Mouse (Mus musculus): Measurements from ENCODE around the gene 5730596B20Rik. TPM values are rescaled to one million over a fixed set of nuclear protein-coding genes. Genes with fewer than 3 reads are reported as not detected.
A peak's percentile ranks its signal among the peaks of the same experiment; 100 is the strongest.

The 5730596B20Rik gene
- total RNA-seq, 2 experiments from 2014 or later = 0.27 to 0.94 TPM

- DNase-seq = peak; percentile 75
These were observed 1.4 kb upstream of the 5730596B20Rik start for GRCm38 (mm10) chr6:52175864-52176263.

GRCm38 (mm10) chr6:52176391-52176790, 907 bp upstream of the 5730596B20Rik start:
- DNase-seq = no peak

- DNase-seq = peak; percentile 2
These were observed 508 bp downstream of the 5730596B20Rik start for GRCm38 (mm10) chr6:52177806-52178205.

GRCm38 (mm10) chr6:52178918-52179665, 1.8 kb downstream of the 5730596B20Rik start:
- DNase-seq = peak; percentile 15

GRCm38 (mm10) chr6:52179690-52180089, 2.4 kb downstream of the 5730596B20Rik start:
- DNase-seq = no peak

GRCm38 (mm10) chr6:52180213-52180710, 3.0 kb downstream of the 5730596B20Rik start:
- no peak for DNase-seq

GRCm38 (mm10) chr6:52180726-52181125, 3.4 kb downstream of the 5730596B20Rik start:
- DNase-seq = no peak

- DNase-seq = no peak
These were observed 4.7 kb downstream of the 5730596B20Rik start for GRCm38 (mm10) chr6:52182030-52182429.

GRCm38 (mm10) chr6:52182793-52183192, 5.5 kb downstream of the 5730596B20Rik start:
- DNase-seq = no peak

GRCm38 (mm10) chr6:52183311-52184080, 6.2 kb downstream of the 5730596B20Rik start:
- DNase-seq = peak; percentile 48

- DNase-seq = peak; percentile 47
These were observed 7.4 kb downstream of the 5730596B20Rik start for GRCm38 (mm10) chr6:52184668-52185067.

- peak; percentile 61 for DNase-seq
These were observed 7.9 kb downstream of the 5730596B20Rik start for GRCm38 (mm10) chr6:52185222-52185621.

GRCm38 (mm10) chr6:52185834-52186233, 8.5 kb downstream of the 5730596B20Rik start:
- DNase-seq = no peak

- no peak for DNase-seq
These were observed 9.2 kb downstream of the 5730596B20Rik start for GRCm38 (mm10) chr6:52186500-52186899.

GRCm38 (mm10) chr6:52189172-52189591, 11.9 kb downstream of the 5730596B20Rik start:
- DNase-seq = peak; percentile 59

- no peak for DNase-seq
These were observed 12.6 kb downstream of the 5730596B20Rik start for GRCm38 (mm10) chr6:52189909-52190308.

GRCm38 (mm10) chr6:52190410-52190809, 13.1 kb downstream of the 5730596B20Rik start:
- DNase-seq = peak; percentile 50

- peak; percentile 48 for DNase-seq
These were observed 13.9 kb downstream of the 5730596B20Rik start, which contains the start of gene Hoxa4 for GRCm38 (mm10) chr6:52190906-52191810. Gene Hoxa4 (minus strand): TSS chr6:52191753.

- peak; percentile 95 for DNase-seq
These were observed 14.7 kb downstream of the 5730596B20Rik start for GRCm38 (mm10) chr6:52191860-52192550.

- DNase-seq = no peak
These were observed 17.4 kb downstream of the 5730596B20Rik start for GRCm38 (mm10) chr6:52194690-52195089.

- DNase-seq = no peak
These were observed 19.5 kb downstream of the 5730596B20Rik start for GRCm38 (mm10) chr6:52196811-52197210.

Data from adrenal gland, postnatal 10 days (tissue).